Mouse (Mus musculus) heart, embryonic 16.5 days (tissue): ENCODE measurements at regions not wholly inside any gene's neighbourhood (a gene's known extent, or its start where the extent isn't known, plus 50 kb on each side); places are given as distances from the start of the nearest gene placed in this dataset.
"Not testable (repeated sequence)": the region's sequence is repeated elsewhere in the genome, so short reads cannot be mapped to it uniquely, and the experiment has no call there.

Experiments
- ATAC-seq: fragments of 200-750 bp; cut with Nextera tagmentation; replicated peaks from 2 replicates; pipeline ENCODE4 v1.8.0; 2017; ENCODE audit warnings: moderate number of reproducible peaks; ENCODE audit not compliant: insufficient read depth, low FRiP score; ENCODE audit errors: extremely low read depth
- H3K27ac ChIP-seq: fragments of 300-500 bp; sonication (generic); 2 replicates; pipeline ENCODE4 v1.5.1; 2014; ENCODE audit warnings: mild to moderate bottlenecking, low read length, control low read depth, moderate library complexity
- H3K27me3 ChIP-seq: fragments of 300-500 bp; sonication (generic); 2 replicates; pipeline ENCODE4 v1.6.1; 2014; ENCODE audit warnings: low read length, mixed read lengths; ENCODE audit not compliant: control insufficient read depth, insufficient read depth
- H3K36me3 ChIP-seq: fragments of 300-500 bp; sonication (generic); 2 replicates; pipeline ENCODE4 v1.6.1; 2014; ENCODE audit not compliant: control insufficient read depth, insufficient read depth
- H3K4me1 ChIP-seq: fragments of 300-500 bp; sonication (generic); 2 replicates; pipeline ENCODE4 v1.6.1; 2014; ENCODE audit warnings: low read length, mixed read lengths; ENCODE audit not compliant: control insufficient read depth, insufficient read depth
- H3K4me2 ChIP-seq: fragments of 300-500 bp; sonication (generic); 2 replicates; pipeline ENCODE4 v1.6.1; 2014; ENCODE audit warnings: low read depth, mild to moderate bottlenecking, control low read depth, low read length
- H3K4me3 ChIP-seq: fragments of 300-500 bp; sonication (generic); 2 replicates; pipeline ENCODE4 v1.5.1; 2014; ENCODE audit warnings: mild to moderate bottlenecking, control low read depth, low read length
- H3K9ac ChIP-seq: fragments of 300-500 bp; sonication (generic); 2 replicates; pipeline ENCODE4 v1.6.1; 2014; ENCODE audit warnings: low read length, control low read depth
- H3K9me3 ChIP-seq: fragments of 300-500 bp; sonication (generic); replicated peaks from 2 replicates; pipeline ENCODE4 v1.6.1; 2016; ENCODE audit warnings: low read length; ENCODE audit not compliant: control insufficient read depth
- WGBS: fragments of 180-500 bp; shearing (Covaris S2); extraction: QIAGEN DNeasy Blood & Tissue Kit; methylation state at CpG from one replicate; pipeline ENCODE4 v1.1.7; 2014; 5-methylcytosine and 5-hydroxymethylcytosine counted together

DNA sequence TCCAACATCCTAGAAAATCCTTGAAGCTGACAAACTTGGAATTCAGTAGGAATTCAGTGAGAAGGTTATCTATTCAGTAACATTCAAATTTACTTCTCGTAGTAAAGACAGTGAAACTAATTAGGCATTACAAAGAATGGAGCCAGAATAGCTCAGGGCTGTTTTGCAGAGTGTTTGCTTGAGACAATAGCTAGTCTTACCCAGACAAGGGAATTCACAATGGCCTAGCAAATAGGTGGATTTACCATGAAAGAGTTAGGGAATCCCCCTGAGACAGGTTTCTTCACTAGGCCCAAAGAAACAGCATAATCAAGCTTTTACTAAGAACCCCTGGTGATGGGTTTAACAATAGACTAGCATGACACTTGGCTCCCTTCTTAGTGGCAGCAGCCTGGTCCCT, 699.2 kb upstream of the Dmd start:
- not testable (repeated sequence) for H3K9ac ChIP-seq, H3K9me3 ChIP-seq, H3K4me1 ChIP-seq, ATAC-seq, H3K4me2 ChIP-seq, H3K36me3 ChIP-seq, H3K27ac ChIP-seq, H3K4me3 ChIP-seq, H3K27me3 ChIP-seq
- WGBS, result 56% methylated on average over 1 of the region's 1 CpGs

DNA sequence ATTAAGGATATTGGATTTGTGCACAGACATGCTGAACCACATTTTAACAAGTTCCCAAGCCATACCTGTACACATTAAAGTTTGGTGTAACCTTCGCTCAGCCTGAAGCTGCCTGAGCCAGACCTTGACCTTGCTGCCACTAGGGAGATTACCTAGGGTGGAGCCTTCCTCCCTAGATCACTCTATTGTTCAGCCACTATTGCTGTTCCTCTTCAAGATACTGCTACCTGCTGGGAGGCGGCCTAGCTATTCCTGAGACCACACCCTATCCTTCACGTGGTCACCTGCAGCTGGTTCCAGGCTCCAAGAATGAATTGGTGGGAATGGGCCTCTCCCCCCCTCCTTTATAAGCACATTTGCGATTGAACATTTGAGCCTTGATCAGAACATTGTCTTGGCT, 666.3 kb upstream of the Dmd start:
- not testable (repeated sequence) for H3K27ac ChIP-seq, H3K4me2 ChIP-seq, H3K36me3 ChIP-seq, H3K27me3 ChIP-seq, ATAC-seq, H3K9ac ChIP-seq, H3K4me1 ChIP-seq, H3K9me3 ChIP-seq, H3K4me3 ChIP-seq
- 69% methylated on average over 4 of the region's 4 CpGs for WGBS

GRCm38 (mm10) chrX:82310764-82311492, 637.7 kb upstream of the Dmd start:
- 22% methylated on average over 18 of the region's 18 CpGs for WGBS
- Histone ChIP-seq H3K36me3 (no peaks in the 10 kb centered on the region), H3K9me3 (no peaks in the 10 kb centered on the region), H3K4me3 (peak overlapping the region; percentile 29), H3K27me3 (no peaks in the 10 kb centered on the region), H3K9ac (no peak overlapping the region), H3K27ac (no peak overlapping the region), H3K4me2 (peak overlapping the region; percentile 50), H3K4me1 (no peaks in the 10 kb centered on the region)
- ATAC-seq, result no peak
